Mouse (Mus musculus): ENCODE data around the gene I0C0044D17Rik.

Gene I0C0044D17Rik

DNA sequence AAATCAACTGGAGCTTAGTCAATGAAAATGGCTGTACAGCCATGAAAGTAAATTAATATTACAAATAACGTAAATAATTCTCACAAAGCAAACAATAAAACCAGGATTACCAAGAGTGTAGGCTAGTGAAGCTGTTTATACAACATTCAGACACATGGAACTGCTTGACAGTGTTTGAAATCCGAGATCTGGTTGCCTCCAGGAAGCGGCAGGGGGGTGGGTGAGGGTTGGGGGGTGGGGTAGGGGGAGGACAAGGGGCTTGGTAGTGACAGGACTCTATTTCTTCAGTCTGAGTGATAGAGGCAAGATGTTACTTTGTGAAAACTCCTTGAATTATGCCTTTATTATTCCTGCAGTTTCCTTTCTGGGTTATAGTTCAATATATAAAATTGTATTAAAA is 3.1 kb upstream of the I0C0044D17Rik start:
- no peak for DNase-seq

DNA sequence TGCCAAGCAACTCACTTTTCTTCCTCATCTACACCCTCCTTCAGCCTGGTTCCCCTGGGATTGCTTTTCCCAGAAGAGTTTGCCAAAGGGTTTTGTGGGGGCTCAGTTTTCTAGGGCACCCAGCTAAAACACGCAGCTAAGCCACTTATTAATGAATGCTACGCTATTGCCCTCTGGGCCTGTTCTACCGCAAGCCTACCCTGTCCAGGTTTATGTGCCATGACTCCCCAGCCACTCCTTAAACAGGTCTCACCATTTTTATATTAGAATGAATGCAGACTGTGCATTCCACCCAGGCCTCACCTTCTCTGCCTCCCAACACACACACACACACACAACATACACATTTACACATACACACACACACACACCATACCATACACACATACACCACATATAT is 593 bp downstream of the I0C0044D17Rik start:
- DNase-seq: no peak

DNA sequence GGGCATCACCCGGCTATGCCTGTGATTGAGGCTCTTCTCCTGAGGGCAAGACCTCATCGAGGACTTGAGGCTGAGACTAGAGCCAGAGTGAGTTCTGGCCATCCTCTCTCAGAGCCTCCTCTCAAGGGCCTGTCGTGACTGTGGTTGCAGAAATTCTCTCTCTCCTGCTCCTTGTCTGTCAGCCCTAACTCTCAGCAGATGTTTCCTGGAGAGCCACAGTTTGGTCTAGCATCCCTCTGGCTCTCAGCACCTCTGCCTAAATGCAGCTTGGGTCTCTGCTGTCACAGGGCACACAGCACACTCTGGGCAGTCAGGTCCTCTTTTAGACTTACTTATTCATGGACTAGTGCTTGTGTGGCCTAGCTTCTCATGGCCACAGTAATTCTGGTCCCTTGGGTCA is 1.2 kb downstream of the I0C0044D17Rik start:
- DNase-seq: no peak

DNA sequence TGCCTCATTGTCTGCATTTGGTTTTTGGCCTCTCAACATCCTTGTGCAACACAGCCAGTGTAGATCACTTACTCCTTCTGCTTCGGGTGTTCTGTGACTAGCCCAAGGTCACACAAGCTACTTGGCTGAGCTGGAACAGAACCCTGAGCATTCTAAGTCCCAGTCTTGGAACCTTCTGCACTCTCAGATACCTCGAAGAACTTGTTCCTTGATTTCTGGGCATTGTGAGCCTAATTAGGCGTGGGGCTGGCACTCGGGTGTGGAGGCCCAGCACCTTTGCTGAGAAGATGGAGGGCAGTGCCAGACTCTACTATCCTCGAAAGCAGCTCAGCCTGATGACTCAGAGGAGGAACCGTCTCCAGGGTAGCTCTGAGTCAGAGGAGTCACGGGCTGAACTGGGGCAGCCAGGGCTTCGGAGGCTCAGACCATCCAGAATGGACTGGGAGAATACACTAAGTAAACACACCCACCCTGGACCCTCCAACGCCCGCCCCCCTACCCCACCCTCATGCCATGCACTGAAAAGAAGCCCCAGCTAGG is 4.4 kb downstream of the I0C0044D17Rik start:
- no peak for DNase-seq

DNA sequence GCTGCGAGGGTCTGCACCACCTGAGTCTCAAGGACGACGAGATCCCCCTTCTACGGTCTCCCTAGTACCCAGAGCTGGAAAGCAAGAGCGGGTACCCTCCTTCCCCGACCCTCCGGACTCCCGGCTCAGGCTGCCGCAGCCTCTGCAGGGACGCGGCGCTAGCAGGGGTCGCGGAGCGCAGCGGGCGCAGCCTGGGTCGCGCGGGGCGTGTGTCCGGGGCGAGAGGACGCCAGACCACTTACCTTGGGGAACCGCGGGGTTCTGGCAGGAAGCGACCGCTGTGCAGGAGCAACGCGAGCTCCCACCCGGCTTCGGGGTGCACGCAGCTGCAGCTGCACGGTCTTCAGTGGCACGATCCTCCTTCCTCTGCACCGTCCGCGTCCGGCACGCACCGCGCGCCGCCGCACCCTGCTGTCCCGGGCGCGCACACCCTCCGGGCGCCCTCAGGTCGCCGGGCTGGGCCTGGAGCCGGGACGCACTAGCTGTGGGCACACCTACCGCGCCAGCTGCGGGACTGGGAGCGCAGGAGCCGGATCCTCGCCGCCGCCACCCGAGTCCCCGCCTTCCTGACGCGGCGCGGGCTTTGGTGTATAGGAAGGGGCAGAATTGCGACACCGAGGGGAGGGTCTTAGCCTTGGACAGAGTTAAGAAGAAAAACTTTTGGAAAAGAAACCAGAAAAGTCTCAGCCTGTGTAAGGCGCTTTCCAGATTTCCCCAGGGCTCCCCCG is 6.3 kb downstream of the I0C0044D17Rik start, which contains the start of gene Kank4:
Gene Kank4, minus strand, starts transcription at position 354 of the 728 bp plus-strand sequence.
- DNase-seq: peak in 1 of 2 experiments; percentile 12

- no peak for DNase-seq
Measured at GRCm38 (mm10) chr4:98816807-98817183, 6.8 kb downstream of the I0C0044D17Rik start.

GRCm38 (mm10) chr4:98806306-98806705 is 17.3 kb downstream of the I0C0044D17Rik start:
- DNase-seq: no peak

DNA sequence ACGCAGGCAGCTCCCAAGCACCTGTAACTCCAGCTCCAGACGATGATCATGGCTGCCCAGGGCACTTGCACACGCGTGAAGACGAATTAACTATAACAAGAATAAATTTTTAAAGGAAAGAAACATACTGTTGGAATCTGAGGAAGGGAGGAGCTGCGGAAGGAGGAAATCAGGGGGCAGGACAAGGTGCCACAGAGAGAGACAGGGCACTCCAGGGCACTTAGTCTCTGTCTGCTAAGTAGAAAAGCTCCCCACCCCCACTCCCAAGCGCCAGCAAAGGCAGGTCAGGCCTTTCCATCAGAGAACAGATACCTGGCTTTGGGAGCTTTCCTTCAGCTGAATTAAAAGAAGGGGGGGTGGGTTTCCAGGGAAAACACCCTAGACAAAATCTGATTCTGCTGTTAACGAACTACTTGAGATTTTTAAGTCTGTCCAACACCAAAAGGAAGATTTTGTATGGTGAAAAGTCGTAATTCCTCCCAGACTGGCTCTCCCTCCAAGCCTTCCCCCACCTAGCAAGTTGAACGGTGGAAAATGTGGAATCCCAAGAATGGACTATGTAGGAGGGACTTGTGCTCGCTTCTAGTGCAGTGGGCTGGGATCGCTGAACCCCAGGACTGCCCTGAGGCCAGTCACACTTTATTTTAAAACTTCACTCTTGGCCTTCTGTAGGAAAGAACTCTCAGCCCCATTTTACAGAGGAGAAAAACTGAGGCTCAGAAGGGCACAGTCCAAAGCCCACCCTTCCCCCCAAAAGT is 18.2 kb downstream of the I0C0044D17Rik start:
- DNase-seq: no peak

DNA sequence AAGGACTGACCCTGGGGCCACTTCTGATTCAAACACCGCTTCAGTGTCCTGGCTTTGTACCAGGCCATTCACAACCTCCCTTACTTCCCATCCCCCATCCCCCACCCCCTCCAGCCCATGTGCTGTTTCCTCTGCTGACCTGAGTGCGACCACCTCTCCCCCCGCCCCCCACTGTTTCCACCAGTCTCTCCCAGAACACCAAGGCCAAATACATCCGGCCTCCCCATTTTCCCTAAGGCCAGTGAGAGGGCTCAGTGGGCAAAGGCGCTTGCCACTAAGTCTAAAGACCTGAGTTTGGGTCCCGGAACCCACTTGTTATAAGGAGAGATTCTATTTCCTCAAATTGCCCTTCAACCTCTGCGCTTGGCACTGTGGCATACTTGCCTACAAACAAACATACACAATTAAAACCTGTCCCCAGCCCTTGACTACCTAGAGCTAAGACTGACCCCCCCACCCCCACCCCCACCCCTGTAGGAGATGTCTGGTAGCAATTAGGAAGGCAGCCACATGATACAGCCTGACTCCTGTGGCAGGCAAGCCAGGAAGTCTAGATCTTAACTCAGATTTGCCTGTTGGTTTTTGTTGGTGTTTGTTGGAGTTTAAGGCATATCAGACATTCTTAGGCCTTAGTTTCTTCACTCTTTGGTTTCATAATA is 19.0 kb downstream of the I0C0044D17Rik start:
- DNase-seq: no peak

DNA sequence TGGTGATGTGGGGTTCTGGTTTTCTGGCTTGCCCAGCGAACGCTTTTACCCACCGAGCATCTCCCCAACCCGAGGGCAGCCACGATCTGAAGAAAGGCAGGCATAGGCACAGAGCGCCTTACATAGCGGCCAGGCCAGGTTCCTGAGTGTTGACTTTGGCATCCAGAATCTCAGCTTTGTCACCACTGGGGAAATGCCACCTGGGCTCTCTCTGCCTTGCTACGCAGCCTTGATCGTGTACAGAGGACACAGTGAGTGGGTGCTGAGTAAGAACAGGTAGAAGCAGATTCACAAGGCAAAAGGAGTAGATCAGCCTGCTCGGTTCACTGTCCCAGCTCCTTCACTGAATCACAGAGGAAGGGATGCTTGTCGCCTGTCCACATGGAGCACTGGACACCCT is 21.9 kb downstream of the I0C0044D17Rik start:
- DNase-seq: no peak

GRCm38 (mm10) chr4:98800824-98801223 is 22.8 kb downstream of the I0C0044D17Rik start:
- no peak for DNase-seq

DNA sequence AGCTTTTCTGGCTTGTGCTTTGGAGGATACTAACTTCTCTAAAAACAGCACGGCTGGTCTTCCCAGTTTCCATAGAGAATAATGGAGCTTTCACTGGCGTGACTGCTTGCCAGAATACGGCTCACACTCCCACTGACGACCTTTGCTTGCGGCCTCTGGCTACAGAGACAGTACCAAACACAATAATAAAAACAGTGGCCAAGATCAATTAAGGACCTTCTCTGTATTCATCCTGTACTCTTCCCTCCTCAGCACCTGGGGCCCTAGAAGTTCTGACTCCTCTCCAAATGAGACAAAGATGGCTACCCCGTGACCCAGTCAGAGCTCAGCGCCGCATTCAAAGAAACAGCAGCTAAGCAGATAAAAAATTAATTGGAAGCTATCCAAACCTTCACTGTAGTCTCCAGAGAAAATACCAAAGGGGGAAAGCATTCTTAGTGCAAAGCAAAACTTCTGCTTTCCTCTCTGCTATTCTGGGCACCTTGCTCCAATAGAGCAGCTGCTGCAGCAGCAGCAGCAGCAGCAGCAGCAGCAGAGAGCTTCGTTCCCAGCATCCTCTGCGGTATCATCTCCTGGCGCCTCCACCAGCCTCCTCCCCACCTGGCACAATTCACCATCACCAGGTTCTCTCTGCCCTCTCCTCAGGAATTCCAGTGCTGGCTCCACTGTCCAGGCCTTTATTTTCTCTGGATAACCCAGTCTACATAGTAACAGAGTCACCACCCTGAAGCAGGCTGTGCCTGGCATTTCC is 26.9 kb downstream of the I0C0044D17Rik start:
- no peak for DNase-seq

DNA sequence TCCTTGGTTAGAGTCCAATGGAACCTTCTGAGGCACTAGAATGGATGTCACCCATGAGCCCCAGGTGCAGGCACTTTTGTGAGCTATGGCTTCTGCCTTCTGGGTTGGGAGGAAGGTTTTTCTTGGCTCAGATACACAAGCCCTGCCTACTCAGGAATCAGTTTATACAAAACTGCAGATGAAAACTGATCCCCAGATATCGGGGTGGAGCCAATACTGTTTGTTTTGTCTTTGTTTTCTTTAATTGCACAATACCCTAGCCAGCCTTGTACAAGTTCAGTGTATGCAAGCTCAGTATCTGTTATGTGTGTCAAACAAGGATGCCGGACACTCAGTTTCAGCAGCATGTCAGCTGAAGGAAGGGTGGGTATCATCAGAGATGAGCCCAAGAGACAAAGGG is 28.4 kb downstream of the I0C0044D17Rik start:
- DNase-seq: no peak

DNA sequence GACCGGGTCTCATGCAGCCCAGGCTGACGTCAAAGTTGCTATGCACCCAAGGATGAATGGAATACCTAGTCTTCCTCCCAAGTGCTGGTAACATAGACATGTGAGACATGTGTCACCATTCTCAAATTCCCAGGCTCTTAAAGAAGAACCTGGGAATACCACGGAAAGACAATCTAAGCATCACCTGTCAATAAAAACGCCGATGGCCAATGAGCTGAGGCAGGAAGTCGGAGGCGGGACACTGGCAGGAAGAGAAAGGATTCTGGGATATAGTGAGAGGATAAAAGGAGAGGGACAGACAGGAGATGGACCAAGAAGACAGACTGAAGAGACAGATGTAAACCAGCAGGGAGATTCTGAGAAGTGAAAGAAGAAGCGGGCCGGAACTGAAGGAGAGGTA is 30.2 kb downstream of the I0C0044D17Rik start:
- DNase-seq: no peak

DNA sequence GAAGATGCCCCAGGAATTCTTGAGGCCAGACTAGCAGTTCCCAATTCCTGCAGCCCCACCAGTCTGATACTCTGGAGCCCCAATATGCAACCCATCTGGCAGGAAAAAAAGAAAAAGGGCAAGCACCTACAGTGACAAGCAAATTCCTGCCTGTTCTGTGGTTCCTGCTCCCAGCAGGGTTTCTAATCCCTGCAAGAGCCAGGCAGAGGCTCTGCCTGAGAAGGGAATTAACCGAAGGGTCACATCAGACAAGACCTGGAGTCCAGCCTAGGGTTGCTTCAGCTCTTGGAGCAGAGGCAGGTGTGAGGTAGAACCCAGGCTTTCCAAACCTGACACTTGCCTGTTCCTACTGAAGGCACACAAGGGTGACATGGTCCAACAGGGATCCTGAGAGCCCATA is 32.9 kb downstream of the I0C0044D17Rik start:
- DNase-seq: no peak

- DNase-seq: no peak
Measured at GRCm38 (mm10) chr4:98789861-98790311, 33.8 kb downstream of the I0C0044D17Rik start.

GRCm38 (mm10) chr4:98789133-98789765 is 34.4 kb downstream of the I0C0044D17Rik start:
- DNase-seq: no peak

- DNase-seq: no peak
Measured at GRCm38 (mm10) chr4:98786281-98786680, 37.4 kb downstream of the I0C0044D17Rik start.

DNA sequence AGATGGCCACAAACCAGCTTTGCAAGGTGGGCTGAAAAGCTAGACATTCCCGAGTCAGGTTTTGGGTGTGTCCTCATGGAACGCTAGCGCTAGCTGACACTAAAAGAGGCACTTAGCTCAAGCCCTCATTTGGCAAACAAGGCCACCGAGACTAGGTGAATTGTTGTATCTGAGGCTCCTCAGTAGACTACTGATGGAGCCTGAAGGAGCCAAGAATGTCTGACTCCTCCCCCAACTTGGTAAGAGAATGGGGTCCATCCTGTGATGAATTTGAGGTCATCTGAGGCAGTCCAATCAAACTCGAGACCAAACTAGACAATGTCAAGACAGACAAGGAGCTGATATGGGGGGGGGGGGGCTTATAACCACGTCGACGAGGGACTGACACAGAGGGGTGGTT is 37.8 kb downstream of the I0C0044D17Rik start:
- no peak for DNase-seq

- no peak for DNase-seq
Measured at GRCm38 (mm10) chr4:98778219-98778618, 45.4 kb downstream of the I0C0044D17Rik start.

DNA sequence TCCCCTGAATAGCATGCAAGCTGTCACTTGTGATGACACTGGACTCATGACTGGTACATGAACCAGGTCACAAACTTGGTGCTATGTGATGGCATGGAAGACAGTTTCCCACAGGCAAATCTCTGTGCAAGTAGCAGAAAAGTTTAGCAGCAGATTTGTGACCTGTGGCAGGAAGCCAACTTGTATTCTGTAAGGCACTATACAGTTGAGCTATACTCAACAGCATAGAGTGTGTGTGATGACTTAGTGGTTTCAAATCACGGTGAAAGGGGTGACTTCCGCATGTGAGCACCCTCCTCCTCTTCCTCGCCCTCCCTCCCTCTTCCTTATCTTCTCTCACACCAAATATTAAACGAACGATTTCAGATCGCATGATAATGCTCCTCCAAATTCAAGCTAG is 46.2 kb downstream of the I0C0044D17Rik start:
- DNase-seq: no peak
